Mouse (Mus musculus) liver, postnatal 0 days (tissue): ENCODE data around the gene Cycs. TPM values are rescaled to one million over a fixed set of nuclear protein-coding genes. Genes with fewer than 3 reads are reported as not detected.
"Not testable (repeated sequence)": the region's sequence is repeated elsewhere in the genome, so short reads cannot be mapped to it uniquely, and the experiment has no call there.

Experiments
- ATAC-seq: fragments of 200-750 bp; cut with Nextera tagmentation; 2 replicates; pipeline ENCODE4 v1.8.0; 2017; ENCODE audit warnings: mild to moderate bottlenecking, moderate library complexity
- DNase-seq: peaks from one replicate; pipeline ENCODE4 v3.0.0-alpha.2; 2016
- H3K27ac ChIP-seq: fragments of 300-500 bp; sonication (generic); 2 replicates; pipeline ENCODE4 v1.5.1; 2014; ENCODE audit warnings: antibody characterized with exemption, moderate library complexity, mild to moderate bottlenecking, low read depth
- H3K27me3 ChIP-seq: fragments of 300-500 bp; sonication (generic); 2 replicates; pipeline ENCODE4 v1.6.1; 2014; ENCODE audit warnings: low read length, control low read depth, mixed read lengths; ENCODE audit not compliant: insufficient read depth
- H3K36me3 ChIP-seq: fragments of 300-500 bp; sonication (generic); replicated peaks from 2 replicates; pipeline ENCODE4 v1.6.1; 2014; ENCODE audit warnings: mild to moderate bottlenecking, control low read depth, low read length, moderate library complexity, mixed read lengths; ENCODE audit not compliant: insufficient read depth
- H3K4me1 ChIP-seq: fragments of 300-500 bp; sonication (generic); 2 replicates; pipeline ENCODE4 v1.6.1; 2014; ENCODE audit warnings: antibody characterized with exemption, mild to moderate bottlenecking, control low read depth; ENCODE audit not compliant: insufficient read depth
- H3K4me2 ChIP-seq: fragments of 300-500 bp; sonication (generic); 2 replicates; pipeline ENCODE4 v1.6.1; 2014; ENCODE audit warnings: low read depth, mild to moderate bottlenecking, low read length, moderate library complexity, mixed read lengths
- H3K4me3 ChIP-seq: fragments of 300-500 bp; sonication (generic); 2 replicates; pipeline ENCODE4 v1.5.1; 2014; ENCODE audit warnings: low read depth, low read length
- H3K9ac ChIP-seq: fragments of 300-500 bp; sonication (generic); replicated peaks from 2 replicates; pipeline ENCODE4 v1.6.1; 2014; ENCODE audit warnings: mild to moderate bottlenecking, moderate library complexity
- H3K9me3 ChIP-seq: fragments of 300-500 bp; sonication (generic); 2 replicates; pipeline ENCODE4 v1.6.1; 2016; ENCODE audit warnings: mild to moderate bottlenecking, control low read depth, low read length, mixed read lengths
- CTCF ChIP-seq: sonication (generic); IDR thresholded peaks from 2 replicates; pipeline ENCODE4 v1.5.1; 2016; ENCODE audit warnings: antibody characterized with exemption, low read depth
- EP300 ChIP-seq: IDR thresholded peaks from 2 replicates; pipeline ENCODE4 v1.6.1; 2016; ENCODE audit warnings: antibody characterized with exemption, low read depth, mild to moderate bottlenecking
- WGBS: fragments of 180-500 bp; shearing (Covaris S2); extraction: QIAGEN DNeasy Blood & Tissue Kit; methylation state at CpG from one replicate; pipeline ENCODE4 v1.1.7; 2014; ENCODE audit not compliant: insufficient replicate concordance; 5-methylcytosine and 5-hydroxymethylcytosine counted together
- polyA plus RNA-seq: library from polyadenylated mRNA; unstranded; fragments of >200 nt; fragmentation: Nextera tagmentation; extraction: Ambion mirVana; gene quantifications from 2 replicates; pipeline ENCODE4 v1.2.1, GENCODE M21; 2015

Cycs gene
- polyA plus RNA-seq, 1 experiment from 2014 or later = 73.2 TPM

DNA sequence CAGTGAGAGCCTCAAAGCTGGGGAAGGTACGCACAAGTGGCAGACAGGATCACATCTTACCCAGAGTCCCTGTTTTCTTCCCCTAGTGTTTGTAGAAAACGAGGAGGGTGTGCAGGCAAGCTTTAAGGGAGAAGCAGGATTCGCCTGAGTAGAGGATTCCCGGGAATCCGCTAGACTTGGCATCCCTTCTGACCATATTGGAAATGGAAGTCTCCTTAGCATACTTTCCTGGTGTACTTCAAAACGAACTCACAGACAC, 588 bp upstream of the Cycs start:
- no peak for ATAC-seq
- 5% methylated on average over 6 of the region's 6 CpGs for WGBS

DNA sequence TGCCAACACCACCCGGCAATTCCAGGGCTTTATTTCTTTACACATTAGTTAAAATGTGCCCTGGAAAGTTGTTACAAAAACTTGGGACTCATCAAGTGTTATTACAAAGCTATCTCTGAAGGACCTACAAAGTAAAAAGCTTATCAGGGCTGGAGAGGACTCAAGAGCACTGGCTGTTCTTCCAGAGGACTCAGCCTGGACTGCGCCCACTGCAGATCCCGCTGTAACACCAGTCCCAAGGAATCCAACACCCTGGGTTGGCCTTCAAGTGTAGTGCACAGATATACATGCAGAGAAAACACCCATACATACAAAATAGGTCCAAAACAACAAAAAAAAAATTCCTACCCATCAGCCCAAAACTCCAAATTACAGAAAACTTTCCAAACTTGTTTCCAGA, 2.7 kb downstream of the Cycs start:
- Histone ChIP-seq H3K4me1 (peaks cover 10% of the 10 kb centered on the region), H3K9me3 (no peaks in the 10 kb centered on the region), H3K4me2 (no peak overlapping the region), H3K4me3 (no peak overlapping the region), H3K9ac (no peak overlapping the region), H3K27me3 (no peaks in the 10 kb centered on the region), H3K27ac (no peak overlapping the region), H3K36me3 (peaks cover 8% of the 10 kb centered on the region)
- WGBS = 89% methylated on average over 3 of the region's 3 CpGs
- DNase-seq (no peak), ATAC-seq (no peak)
- TF ChIP-seq EP300 = no peak
- no peak for TF ChIP-seq CTCF

More for the DNA sequence above, 588 bp upstream of the Cycs start:
- Histone ChIP-seq H3K27ac (peak overlapping the region; percentile 95), H3K36me3 (peaks cover 8% of the 10 kb centered on the region), H3K4me3 (peak overlapping the region; percentile 91), H3K9me3 (no peaks in the 10 kb centered on the region), H3K4me1 (peaks cover 10% of the 10 kb centered on the region), H3K4me2 (peak overlapping the region; percentile 89), H3K9ac (peak overlapping the region; percentile 78), H3K27me3 (no peaks in the 10 kb centered on the region)
- TF ChIP-seq CTCF (no peak), EP300 (no peak)
- DNase-seq = no peak

DNA sequence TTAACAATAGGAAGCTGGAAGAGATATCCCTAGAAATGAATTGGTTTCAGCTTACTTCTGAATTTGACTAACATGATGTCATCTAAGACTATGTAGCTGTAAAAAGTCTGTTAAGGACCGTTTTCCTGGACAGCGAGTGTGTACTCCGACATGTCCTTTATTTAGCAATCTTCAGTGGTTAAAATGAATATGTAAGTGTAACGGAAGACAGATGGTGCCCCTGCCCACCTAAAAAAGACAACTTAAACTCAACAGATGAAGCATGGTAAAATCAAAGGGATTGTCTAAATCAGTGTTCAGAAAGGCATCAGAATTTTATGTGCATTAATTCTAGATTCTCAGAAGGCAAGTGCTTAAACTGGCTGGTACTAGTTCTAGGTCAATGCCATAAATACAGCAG, 3.9 kb downstream of the Cycs start:
- 69% methylated on average over 4 of the region's 4 CpGs for WGBS
- Histone ChIP-seq H3K9me3 (no peaks in the 10 kb centered on the region), H3K36me3 (peaks cover 8% of the 10 kb centered on the region), H3K27ac (0 out of 2 replicates have a peak overlapping the region, but pooled peaks have one; percentile 16), H3K4me2 (no peak overlapping the region), H3K9ac (no peak overlapping the region), H3K27me3 (no peaks in the 10 kb centered on the region), H3K4me3 (no peak overlapping the region), H3K4me1 (peaks cover 7% of the 10 kb centered on the region)
- TF ChIP-seq EP300 (no peak), CTCF (no peak)
- DNase-seq (no peak), ATAC-seq (no peak)

GRCm38 (mm10) chr6:50560776-50561175, 5.6 kb downstream of the Cycs start:
- Histone ChIP-seq H3K27ac (no peak overlapping the region), H3K9ac (no peak overlapping the region), H3K4me1 (no peaks in the 10 kb centered on the region), H3K4me2 (no peak overlapping the region), H3K27me3 (no peaks in the 10 kb centered on the region), H3K4me3 (no peak overlapping the region), H3K9me3 (no peaks in the 10 kb centered on the region), H3K36me3 (peaks cover 8% of the 10 kb centered on the region)
- ATAC-seq (no peak), DNase-seq (no peak)
- 83% methylated on average over 1 of the region's 1 CpGs for WGBS
- TF ChIP-seq CTCF (no peak), EP300 (no peak)

- Histone ChIP-seq H3K4me3 (no peak overlapping the region), H3K9me3 (no peaks in the 10 kb centered on the region), H3K4me1 (no peaks in the 10 kb centered on the region), H3K9ac (no peak overlapping the region), H3K27ac (no peak overlapping the region), H3K4me2 (no peak overlapping the region), H3K36me3 (peaks cover 4% of the 10 kb centered on the region), H3K27me3 (no peaks in the 10 kb centered on the region)
- ATAC-seq (no peak), DNase-seq (no peak)
- WGBS = 44% methylated on average over 4 of the region's 4 CpGs
- TF ChIP-seq EP300 (no peak), CTCF (no peak)
Observed at GRCm38 (mm10) chr6:50558877-50559276, 7.5 kb downstream of the Cycs start.

DNA sequence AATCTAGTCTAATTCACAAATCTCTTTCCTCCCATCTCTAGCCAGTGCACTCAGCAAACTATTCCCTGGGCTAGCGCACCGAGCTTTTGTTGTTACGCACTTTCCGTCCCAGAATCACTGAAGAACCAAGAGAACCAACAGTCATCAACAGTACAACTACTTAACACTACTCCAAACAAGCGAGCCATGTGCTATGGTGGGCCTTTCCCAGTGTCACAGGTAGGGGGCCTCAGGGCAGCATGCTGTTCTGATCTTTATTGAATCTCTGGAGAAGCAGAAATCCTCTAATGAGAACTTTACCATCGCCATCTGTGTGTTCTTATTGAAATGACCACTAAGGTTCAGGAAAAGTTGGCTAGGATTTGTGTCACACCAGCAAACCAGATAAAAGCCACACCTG, 8.8 kb downstream of the Cycs start:
- ATAC-seq (no peak), DNase-seq (no peak)
- H3K4me1 ChIP-seq = no peaks in the 10 kb centered on the region
- no peak overlapping the region for H3K4me2 ChIP-seq
- H3K27ac ChIP-seq = no peak overlapping the region
- no peaks in the 10 kb centered on the region for H3K36me3 ChIP-seq
- WGBS = 83% methylated on average over 6 of the region's 6 CpGs
- no peaks in the 10 kb centered on the region for H3K27me3 ChIP-seq
- H3K9ac ChIP-seq = no peak overlapping the region
- H3K9me3 ChIP-seq = no peaks in the 10 kb centered on the region
- no peak overlapping the region for H3K4me3 ChIP-seq
- TF ChIP-seq EP300 = no peak
- 0 out of 2 replicates have a peak, but pooled peaks have one; percentile 32 for TF ChIP-seq CTCF

DNA sequence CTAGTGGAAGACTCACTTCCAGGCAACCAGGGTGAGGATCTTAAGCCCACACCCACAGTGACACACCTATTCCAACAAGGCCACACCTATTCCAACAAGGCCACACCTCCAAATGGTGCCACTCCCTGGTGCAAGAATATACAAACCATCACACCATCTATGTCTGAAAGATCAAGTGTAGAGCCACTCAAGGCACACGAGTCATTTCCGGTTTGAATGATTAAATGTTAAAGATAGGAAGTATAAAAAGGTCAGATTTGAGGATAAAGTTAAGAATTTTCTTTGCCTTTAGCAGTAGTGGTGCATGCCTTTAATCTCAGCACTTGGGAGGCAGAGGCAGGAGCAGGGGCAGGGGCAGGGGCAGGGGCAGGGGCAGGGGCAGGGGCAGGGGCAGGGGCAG, 12.1 kb downstream of the Cycs start:
- not testable (repeated sequence) for DNase-seq

More for the DNA sequence above, 12.1 kb downstream of the Cycs start:
- not testable (repeated sequence) for H3K4me1 ChIP-seq, H3K27me3 ChIP-seq, H3K36me3 ChIP-seq, H3K9me3 ChIP-seq, H3K4me3 ChIP-seq, H3K4me2 ChIP-seq, H3K27ac ChIP-seq, H3K9ac ChIP-seq, ATAC-seq
- WGBS = 84% methylated on average over 2 of the region's 2 CpGs
